Mouse (Mus musculus) 3T3-L1 (cell line): ENCODE measurements around the gene Nploc4.
A peak's percentile ranks its signal among the peaks of the same experiment; 100 is the strongest.

Experiments
- DNase-seq: peaks from one replicate; pipeline ENCODE4 v3.0.0-alpha.2; 2015; ENCODE audit warnings: low read depth, low spot score

Gene Nploc4

GRCm38 (mm10) chr11:120437152-120437856 is at the start of gene Nploc4:
Gene Nploc4, minus strand, starts transcription at chr11:120437708.
- DNase-seq = peak; percentile 79

GRCm38 (mm10) chr11:120485251-120485650 is 47.7 kb upstream of the Nploc4 start:
- no peak for DNase-seq

GRCm38 (mm10) chr11:120484265-120484981 is 46.9 kb upstream of the Nploc4 start, which contains the start of gene Mrpl12:
Gene Mrpl12, plus strand, starts transcription at chr11:120484613.
- peak; percentile 95 for DNase-seq

GRCm38 (mm10) chr11:120483448-120483934 is 46.0 kb upstream of the Nploc4 start:
- DNase-seq = no peak

GRCm38 (mm10) chr11:120472052-120472451 is 34.5 kb upstream of the Nploc4 start:
- DNase-seq = no peak

- no peak for DNase-seq
Observed at GRCm38 (mm10) chr11:120467736-120468092, 30.2 kb upstream of the Nploc4 start.

- DNase-seq = peak; percentile 99
Observed at GRCm38 (mm10) chr11:120467051-120467735, 29.7 kb upstream of the Nploc4 start, which contains the start of gene Arl16. Gene Arl16, minus strand, starts transcription at chr11:120467607.

GRCm38 (mm10) chr11:120465521-120465920 is 28.0 kb upstream of the Nploc4 start:
- DNase-seq = peak; percentile 66

GRCm38 (mm10) chr11:120464365-120464764 is 26.9 kb upstream of the Nploc4 start:
- no peak for DNase-seq

GRCm38 (mm10) chr11:120463536-120463935 is 26.0 kb upstream of the Nploc4 start:
- no peak for DNase-seq

GRCm38 (mm10) chr11:120458847-120459597 is 21.5 kb upstream of the Nploc4 start:
- DNase-seq = peak; percentile 64

GRCm38 (mm10) chr11:120457772-120458751 is 20.6 kb upstream of the Nploc4 start, which contains the start of the genes Oxld1 and Ccdc137:
Gene Oxld1, minus strand, starts transcription at chr11:120458068.
Gene Ccdc137, plus strand, starts transcription at chr11:120458115.
- DNase-seq = peak; percentile 90

- DNase-seq = no peak
Observed at GRCm38 (mm10) chr11:120457370-120457769, 19.9 kb upstream of the Nploc4 start.

GRCm38 (mm10) chr11:120455413-120455812 is 17.9 kb upstream of the Nploc4 start:
- no peak for DNase-seq

- no peak for DNase-seq
Observed at GRCm38 (mm10) chr11:120454965-120455364, 17.5 kb upstream of the Nploc4 start.

- no peak for DNase-seq
Observed at GRCm38 (mm10) chr11:120453306-120453705, 15.8 kb upstream of the Nploc4 start, which contains the start of gene Pde6g. Gene Pde6g, minus strand, starts transcription at chr11:120453500.

GRCm38 (mm10) chr11:120452246-120452645 is 14.7 kb upstream of the Nploc4 start:
- no peak for DNase-seq

- DNase-seq = no peak
Observed at GRCm38 (mm10) chr11:120447179-120447578, 9.7 kb upstream of the Nploc4 start.

- no peak for DNase-seq
Observed at GRCm38 (mm10) chr11:120445475-120445874, 8.0 kb upstream of the Nploc4 start.

GRCm38 (mm10) chr11:120444106-120444505 is 6.6 kb upstream of the Nploc4 start:
- DNase-seq = no peak
